Mouse (Mus musculus) lung, postnatal 36 days (tissue): ENCODE results near the gene Hspa13.

ENCODE experiments used
- DNase-seq: peaks from one replicate; pipeline ENCODE4 v3.0.0; 2022; ENCODE audit warnings: mixed read lengths

Gene Hspa13

DNA sequence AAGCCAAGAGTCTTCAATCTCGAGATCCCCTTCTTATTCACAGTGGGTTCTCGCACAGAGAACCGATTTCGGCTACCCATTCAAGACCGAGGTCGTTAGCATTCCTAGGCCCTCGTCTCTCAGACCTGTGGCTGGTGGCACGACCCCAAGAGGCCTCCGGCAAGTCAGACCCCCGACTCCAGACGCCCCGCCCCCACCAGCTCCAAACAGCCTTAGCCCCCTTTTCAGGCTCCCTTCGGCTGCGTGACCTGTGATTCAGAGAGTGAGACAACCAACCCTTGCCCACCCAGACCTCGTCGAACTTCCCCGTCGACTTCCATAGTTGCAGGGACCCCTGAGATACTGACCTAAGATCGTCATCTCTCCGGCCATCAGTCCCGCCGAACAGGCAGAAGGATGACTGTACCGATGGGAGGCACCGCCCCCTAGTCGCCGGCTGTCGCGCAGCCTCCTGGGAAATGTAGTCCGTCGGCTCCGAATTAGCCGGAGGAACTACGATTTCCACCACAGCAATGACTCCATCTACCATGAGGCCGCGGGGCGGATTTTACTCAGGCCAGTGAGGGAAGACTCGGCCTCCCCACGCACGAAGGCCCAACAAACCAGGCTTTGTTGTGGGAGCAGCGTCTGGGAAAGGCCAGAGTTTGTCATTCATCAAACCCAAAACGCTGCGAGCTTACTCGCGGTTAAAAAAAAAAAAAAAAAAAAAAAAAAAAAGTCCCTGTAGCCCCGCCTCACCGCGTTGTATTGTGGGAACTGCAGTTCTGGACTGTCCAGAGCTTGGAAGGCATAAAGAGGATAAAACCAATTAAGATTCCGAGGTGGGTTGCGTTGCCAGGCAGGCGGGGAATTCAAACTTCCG, at the start of gene Hspa13:
TSS of gene Hspa13 (minus strand) at position 717 of the 862 bp plus-strand sequence.
- peak; percentile 99 for DNase-seq

DNA sequence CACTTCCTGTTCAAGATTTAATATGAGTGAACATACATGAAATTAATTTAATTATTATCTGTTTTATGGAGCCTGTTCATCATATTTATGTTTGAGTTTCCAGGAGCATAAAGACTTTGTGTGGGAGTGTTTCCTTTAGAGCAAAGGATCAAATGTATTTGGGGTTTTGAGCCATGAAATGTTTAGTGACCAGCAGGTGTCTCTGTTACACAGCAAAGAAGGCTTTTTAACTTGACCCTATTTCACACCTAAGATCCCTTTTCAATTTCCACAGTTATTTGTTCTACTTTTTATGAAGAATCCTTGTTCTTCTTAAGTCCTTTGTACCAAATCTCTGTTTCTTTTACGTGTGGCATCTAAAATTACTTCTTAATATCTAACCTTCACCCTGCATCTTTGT, 12.4 kb upstream of the Hspa13 start:
- DNase-seq = peak; percentile 47

DNA sequence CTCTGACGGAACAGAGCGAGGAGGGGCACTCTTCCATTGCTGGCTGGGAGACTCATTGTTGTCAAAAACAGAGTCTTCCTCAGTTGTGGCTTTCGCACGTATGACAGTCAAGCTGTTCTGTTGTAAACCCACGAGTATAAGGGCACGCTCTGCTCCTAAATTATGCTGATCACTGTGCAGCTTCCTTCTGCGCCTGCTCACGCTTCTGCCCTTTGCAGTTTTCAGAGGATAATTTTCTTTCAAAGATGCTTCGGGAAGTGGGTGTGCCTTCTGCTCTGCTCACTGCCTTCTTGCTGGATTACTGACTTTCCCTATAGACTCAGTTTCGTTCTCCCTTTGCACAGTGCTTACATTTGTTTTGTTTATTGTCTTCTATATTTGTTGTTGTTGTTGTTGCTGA, 6.3 kb upstream of the Hspa13 start:
- DNase-seq = no peak

DNA sequence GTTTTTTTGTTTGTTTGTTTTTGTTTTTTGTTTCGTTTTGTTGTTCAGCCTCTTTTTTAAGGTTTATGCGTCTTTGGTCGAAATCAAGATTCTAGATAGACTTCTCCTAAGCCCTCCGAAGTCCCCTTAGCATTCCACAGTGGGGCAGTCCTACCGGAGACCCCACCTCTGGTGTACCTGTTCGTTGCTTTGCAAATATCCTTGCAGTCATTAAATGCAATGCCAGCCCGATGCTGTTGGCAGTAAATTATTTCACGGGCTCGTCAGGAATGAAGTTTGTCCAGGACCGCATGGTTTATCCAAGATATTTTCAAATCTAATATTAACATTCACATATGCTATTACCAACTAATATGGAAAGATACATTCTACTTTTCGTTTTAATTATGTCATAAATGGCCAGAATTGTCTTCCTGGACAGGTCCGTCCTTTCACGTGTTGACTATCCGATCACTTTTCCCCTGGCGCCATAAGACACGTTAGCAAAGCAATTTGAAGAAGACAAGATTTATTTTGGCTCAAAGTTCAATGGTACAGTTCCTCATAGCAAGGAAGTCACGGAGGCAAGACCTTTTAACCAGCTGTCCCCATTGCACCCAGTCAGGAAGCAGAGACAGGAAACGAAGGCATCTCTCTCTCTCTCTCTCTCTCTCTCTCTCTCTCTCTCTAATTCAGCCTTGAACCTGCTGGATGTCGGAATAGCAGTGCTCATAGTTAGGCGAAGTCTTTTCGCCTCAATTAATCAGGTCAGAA, 522 bp upstream of the Hspa13 start:
- peak; percentile 23 for DNase-seq

DNA sequence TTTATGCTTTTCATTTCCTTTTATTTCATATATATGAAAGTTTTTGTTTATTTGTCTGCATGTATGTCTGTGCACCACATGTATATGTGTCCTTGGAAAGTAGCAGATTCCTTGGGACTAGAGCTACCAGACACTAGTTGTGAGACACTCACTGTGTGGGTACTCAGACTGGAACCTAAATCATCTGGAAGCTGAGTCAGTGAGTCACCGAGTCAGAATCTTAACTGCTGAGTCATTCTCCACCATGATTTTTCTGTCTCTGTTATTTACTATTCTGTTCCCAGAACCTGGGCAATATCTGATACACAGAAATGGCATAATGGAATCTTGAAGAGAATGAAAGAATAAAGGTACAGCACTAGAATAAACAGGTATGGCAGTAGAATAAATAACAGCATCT, 14.0 kb downstream of the Hspa13 start:
- no peak for DNase-seq

DNA sequence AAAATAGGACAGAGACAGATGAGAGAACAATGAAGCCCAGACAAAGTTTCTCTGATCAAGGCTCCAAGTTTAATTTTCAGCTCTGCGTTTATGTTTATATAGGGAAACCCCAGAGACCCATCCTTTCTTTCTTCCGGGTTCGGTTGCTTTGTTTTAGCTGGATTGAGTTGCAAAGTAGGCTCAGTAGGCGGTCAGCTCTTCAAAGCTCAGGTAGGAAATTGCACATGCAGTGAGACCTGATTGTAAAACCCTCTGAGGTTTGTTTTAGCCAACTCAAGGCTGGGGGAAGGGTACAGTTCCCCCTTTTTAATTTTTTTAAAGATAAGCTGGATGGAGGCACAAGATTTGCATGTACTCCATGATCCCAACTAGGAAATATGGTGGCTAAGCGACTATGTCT, 16.8 kb downstream of the Hspa13 start:
- no peak for DNase-seq

DNA sequence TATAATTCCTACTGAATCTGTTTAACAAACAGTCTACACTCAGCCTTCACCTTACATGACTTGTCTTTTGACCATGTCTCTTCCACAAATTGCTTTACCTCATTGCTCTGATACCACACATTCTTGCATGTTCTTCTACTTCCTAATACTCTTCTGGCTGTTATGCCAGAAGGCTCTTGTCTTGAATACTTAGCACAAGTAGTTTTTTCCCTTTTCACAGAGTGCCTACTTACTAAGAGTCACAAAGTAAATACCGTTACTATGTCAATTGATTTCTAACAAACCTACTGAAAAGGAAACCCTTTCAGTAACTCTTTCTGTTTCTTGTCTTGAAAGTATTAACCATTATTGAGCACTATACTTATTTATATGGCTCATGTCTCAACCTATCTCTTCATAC, 18.0 kb downstream of the Hspa13 start:
- DNase-seq = peak; percentile 40

DNA sequence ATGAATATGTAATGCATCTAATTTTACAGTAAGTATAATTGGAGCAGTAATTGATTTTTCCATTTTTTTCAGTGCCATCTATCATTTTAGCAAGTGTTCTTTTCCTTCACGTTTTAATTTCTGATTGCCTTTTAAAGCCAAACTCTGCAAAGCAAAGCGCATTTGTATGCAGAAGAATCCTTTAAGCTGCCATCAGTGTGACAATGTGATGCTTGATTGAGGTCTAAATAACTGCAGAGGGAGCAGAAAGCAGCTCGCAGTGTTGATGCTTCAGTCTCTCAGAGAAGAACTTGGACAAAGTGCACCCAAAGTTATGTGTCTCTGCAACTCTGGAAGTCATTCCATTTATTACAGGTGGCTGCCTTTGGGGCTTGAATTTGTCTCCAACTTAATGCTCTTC, 22.9 kb downstream of the Hspa13 start:
- DNase-seq = no peak

DNA sequence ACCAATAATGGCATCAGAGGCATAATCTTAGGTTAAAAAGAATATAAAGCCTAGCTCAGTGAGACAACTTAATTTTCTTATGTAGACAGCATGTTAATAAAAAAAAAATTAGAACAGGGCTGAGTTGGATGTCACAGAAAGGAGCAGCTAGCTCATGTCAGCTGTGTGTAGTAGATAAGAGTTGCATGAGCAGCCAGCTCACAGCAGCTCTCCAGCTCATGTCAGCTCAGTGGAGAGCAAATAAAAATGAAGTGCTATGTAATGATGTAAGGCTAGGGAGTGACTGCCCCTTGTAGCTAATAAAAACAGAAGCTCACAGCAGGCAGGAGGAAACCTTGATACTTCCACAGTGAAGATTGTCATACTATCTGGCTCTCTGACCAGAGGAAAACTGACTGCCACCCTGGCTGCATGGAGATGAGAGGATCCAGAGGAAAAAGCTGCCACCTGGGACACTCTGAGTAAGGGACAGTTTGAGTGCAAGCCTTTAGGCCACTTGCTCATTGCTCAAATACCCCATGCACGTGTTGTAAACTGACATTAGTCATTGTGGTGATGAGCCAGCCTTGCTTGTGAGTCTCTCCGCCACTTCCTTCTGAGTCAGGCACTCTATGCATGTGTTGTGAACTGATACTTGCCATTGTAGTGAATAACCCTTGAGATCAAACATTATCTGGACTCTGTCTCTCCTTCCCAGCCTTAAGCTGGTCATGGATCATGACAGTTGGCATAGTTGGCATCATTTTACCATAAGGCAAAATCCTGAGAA, 49.3 kb downstream of the Hspa13 start:
- DNase-seq = no peak

DNA sequence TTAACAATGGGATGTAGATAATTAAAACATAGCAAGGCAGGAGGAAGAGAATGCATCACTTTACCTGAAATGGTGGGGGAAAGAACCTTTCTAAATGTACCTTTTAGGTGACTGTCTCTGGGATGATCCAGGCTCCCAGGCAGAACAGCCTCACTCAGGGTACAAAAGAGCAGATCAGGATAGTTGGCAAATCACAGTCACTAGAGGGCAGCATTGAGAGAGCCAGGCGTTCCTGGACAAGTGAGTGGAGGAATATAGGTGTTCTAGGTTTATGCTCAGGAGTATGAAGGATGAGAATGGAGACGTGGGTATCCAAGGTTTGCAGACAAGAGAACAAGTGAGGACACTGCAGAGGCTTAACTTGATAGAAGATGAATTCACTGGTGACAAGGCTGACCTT, 70.7 kb downstream of the Hspa13 start:
- DNase-seq = peak; percentile 80
